Mouse (Mus musculus) forebrain, postnatal 0 days (tissue): ENCODE measurements around the gene Fam69b. TPM values are rescaled to one million over a fixed set of nuclear protein-coding genes. Genes with fewer than 3 reads are reported as not detected.

ENCODE experiments used
- ATAC-seq: fragments of 200-750 bp; cut with Nextera tagmentation; 2 replicates; pipeline ENCODE4 v1.8.0; 2017; ENCODE audit warnings: mild to moderate bottlenecking, moderate library complexity
- DNase-seq: peaks from one replicate; pipeline ENCODE4 v3.0.0-alpha.2; 2015
- H3K27ac ChIP-seq: fragments of 300-500 bp; sonication (generic); 2 replicates; pipeline ENCODE4 v1.5.1; 2014; ENCODE audit warnings: low read depth, mild to moderate bottlenecking, antibody characterized with exemption, low read length, moderate library complexity, mixed read lengths
- H3K27me3 ChIP-seq: fragments of 300-500 bp; sonication (generic); 2 replicates; pipeline ENCODE4 v1.6.1; 2014; ENCODE audit warnings: mild to moderate bottlenecking, low read length, mixed read lengths; ENCODE audit not compliant: insufficient read depth
- H3K36me3 ChIP-seq: fragments of 300-500 bp; sonication (generic); 2 replicates; pipeline ENCODE4 v1.6.1; 2014; ENCODE audit warnings: mild to moderate bottlenecking, moderate library complexity; ENCODE audit not compliant: insufficient read depth
- H3K4me1 ChIP-seq: fragments of 300-500 bp; sonication (generic); 2 replicates; pipeline ENCODE4 v1.6.1; 2014; ENCODE audit warnings: antibody characterized with exemption; ENCODE audit not compliant: insufficient read depth
- H3K4me2 ChIP-seq: fragments of 300-500 bp; sonication (generic); 2 replicates; pipeline ENCODE4 v1.6.1; 2014; ENCODE audit warnings: low read depth, mild to moderate bottlenecking, moderate library complexity
- H3K4me3 ChIP-seq: fragments of 300-500 bp; sonication (generic); 2 replicates; pipeline ENCODE4 v1.5.1; 2014; ENCODE audit warnings: low read depth, low read length, mixed read lengths
- H3K9ac ChIP-seq: fragments of 300-500 bp; sonication (generic); 2 replicates; pipeline ENCODE4 v1.6.1; 2014; ENCODE audit warnings: mild to moderate bottlenecking
- H3K9me3 ChIP-seq: fragments of 300-500 bp; sonication (generic); 2 replicates; pipeline ENCODE4 v1.6.1; 2016; ENCODE audit warnings: low read length
- CTCF ChIP-seq: sonication (generic); IDR thresholded peaks from 2 replicates; pipeline ENCODE4 v1.5.1; 2016; ENCODE audit warnings: antibody characterized with exemption, control low read depth, low read depth
- WGBS: fragments of 180-500 bp; shearing (Covaris S2); extraction: QIAGEN DNeasy Blood & Tissue Kit; methylation state at CpG from one replicate; pipeline ENCODE4 v1.1.7; 2014; 5-methylcytosine and 5-hydroxymethylcytosine counted together
- polyA plus RNA-seq: library from polyadenylated mRNA; unstranded; fragments of >200 nt; fragmentation: Nextera tagmentation; extraction: Ambion mirVana; gene quantifications from 2 replicates; pipeline ENCODE4 v1.2.1, GENCODE M21; 2015
- total RNA-seq: library from RNA; depleted of rRNA; stranded (reverse); fragments of >200 nt; gene quantifications from 2 replicates; pipeline ENCODE4 v1.2.3, GENCODE M21; 2014

The Fam69b gene
- total and polyA plus RNA-seq, 2 experiments from 2014 or later: 143 to 193 TPM

- under 1% methylated on average over 65 of the region's 65 CpGs for WGBS
- DNase-seq (peak; percentile 66), ATAC-seq (peak; percentile 79)
- Histone ChIP-seq H3K9me3 (no peaks in the 10 kb centered on the region), H3K4me1 (0 out of 2 replicates have a peak, but pooled peaks cover 5% of the 10 kb centered on the region), H3K27me3 (no peaks in the 10 kb centered on the region), H3K4me2 (peak within 1 kb of the TSS; percentile 86), H3K36me3 (no peaks in the 10 kb centered on the region), H3K27ac (no peak within 1 kb of the TSS; the same call in 1 of the 2 replicates), H3K4me3 (peak within 1 kb of the TSS; percentile 59), H3K9ac (peak within 1 kb of the TSS; percentile 70)
- TF ChIP-seq CTCF: peak; percentile 71
Observed at GRCm38 (mm10) chr2:26586294-26587043, 41.8 kb upstream of the Fam69b start, which contains the start of gene Gm20532. Gene Gm20532, plus strand, starts transcription at chr2:26586639.

GRCm38 (mm10) chr2:26587044-26587405, 41.2 kb upstream of the Fam69b start:
- Histone ChIP-seq H3K9me3 (no peaks in the 10 kb centered on the region), H3K36me3 (no peaks in the 10 kb centered on the region), H3K4me2 (peak overlapping the region; percentile 86), H3K4me1 (0 out of 2 replicates have a peak, but pooled peaks cover 5% of the 10 kb centered on the region), H3K4me3 (peak overlapping the region; percentile 59), H3K27me3 (no peaks in the 10 kb centered on the region), H3K9ac (peak overlapping the region; percentile 70), H3K27ac (no peak overlapping the region; the same call in 1 of the 2 replicates)
- WGBS: 6% methylated on average over 11 of the region's 11 CpGs
- no peak; the same call in 1 of the 2 replicates for TF ChIP-seq CTCF
- DNase-seq (peak; percentile 51), ATAC-seq (peak; percentile 69)

- Histone ChIP-seq H3K27me3 (no peaks in the 10 kb centered on the region), H3K9me3 (no peaks in the 10 kb centered on the region), H3K4me2 (peak overlapping the region; percentile 15; the same call in 1 of the 2 replicates), H3K27ac (no peak overlapping the region), H3K9ac (no peak overlapping the region), H3K4me3 (no peak overlapping the region), H3K4me1 (0 out of 2 replicates have a peak, but pooled peaks cover 5% of the 10 kb centered on the region), H3K36me3 (no peaks in the 10 kb centered on the region)
- TF ChIP-seq CTCF: no peak
- 59% methylated on average over 4 of the region's 4 CpGs for WGBS
- DNase-seq: no peak
- ATAC-seq: no peak
Observed at GRCm38 (mm10) chr2:26588573-26588972, 39.7 kb upstream of the Fam69b start.

GRCm38 (mm10) chr2:26589284-26589683, 39.0 kb upstream of the Fam69b start:
- Histone ChIP-seq H3K27ac (no peak overlapping the region), H3K9me3 (no peaks in the 10 kb centered on the region), H3K4me3 (no peak overlapping the region), H3K27me3 (no peaks in the 10 kb centered on the region), H3K9ac (no peak overlapping the region), H3K36me3 (no peaks in the 10 kb centered on the region), H3K4me2 (no peak overlapping the region), H3K4me1 (0 out of 2 replicates have a peak, but pooled peaks cover 5% of the 10 kb centered on the region)
- ATAC-seq (no peak), DNase-seq (no peak)
- no peak for TF ChIP-seq CTCF
- WGBS: 92% methylated on average over 10 of the region's 10 CpGs

- H3K9ac ChIP-seq: no peak overlapping the region
Observed at GRCm38 (mm10) chr2:26590282-26590681, 38.0 kb upstream of the Fam69b start.

GRCm38 (mm10) chr2:26590962-26591361, 37.3 kb upstream of the Fam69b start:
- ATAC-seq: no peak

More at GRCm38 (mm10) chr2:26590282-26590681, 38.0 kb upstream of the Fam69b start:
- Histone ChIP-seq H3K27ac (no peak overlapping the region), H3K4me1 (0 out of 2 replicates have a peak, but pooled peaks cover 5% of the 10 kb centered on the region), H3K4me2 (no peak overlapping the region), H3K27me3 (no peaks in the 10 kb centered on the region), H3K36me3 (no peaks in the 10 kb centered on the region), H3K4me3 (no peak overlapping the region), H3K9me3 (no peaks in the 10 kb centered on the region)
- DNase-seq (no peak), ATAC-seq (no peak)
- 92% methylated on average over 7 of the region's 7 CpGs for WGBS
- no peak for TF ChIP-seq CTCF

GRCm38 (mm10) chr2:26591416-26591815, 36.8 kb upstream of the Fam69b start:
- no peaks in the 10 kb centered on the region for H3K9me3 ChIP-seq
- 79% methylated on average over 12 of the region's 12 CpGs for WGBS

More at GRCm38 (mm10) chr2:26590962-26591361, 37.3 kb upstream of the Fam69b start:
- no peak overlapping the region for H3K9ac ChIP-seq
- 85% methylated on average over 7 of the region's 7 CpGs for WGBS
- no peaks in the 10 kb centered on the region for H3K36me3 ChIP-seq
- H3K4me1 ChIP-seq: 0 out of 2 replicates have a peak, but pooled peaks cover 5% of the 10 kb centered on the region
- no peak overlapping the region for H3K4me3 ChIP-seq
- no peak for DNase-seq
- no peaks in the 10 kb centered on the region for H3K27me3 ChIP-seq
- H3K9me3 ChIP-seq: no peaks in the 10 kb centered on the region
- no peak overlapping the region for H3K4me2 ChIP-seq
- no peak for TF ChIP-seq CTCF
- H3K27ac ChIP-seq: no peak overlapping the region

More at GRCm38 (mm10) chr2:26591416-26591815, 36.8 kb upstream of the Fam69b start:
- Histone ChIP-seq H3K27me3 (no peaks in the 10 kb centered on the region), H3K4me2 (no peak overlapping the region), H3K4me3 (no peak overlapping the region), H3K9ac (no peak overlapping the region), H3K27ac (no peak overlapping the region), H3K4me1 (0 out of 2 replicates have a peak, but pooled peaks cover 5% of the 10 kb centered on the region), H3K36me3 (no peaks in the 10 kb centered on the region)
- ATAC-seq (no peak), DNase-seq (no peak)
- TF ChIP-seq CTCF: no peak
